Mouse (Mus musculus): Measurements from ENCODE around the gene Cyp2j13. TPM values are rescaled to one million over a fixed set of nuclear protein-coding genes. Genes with fewer than 3 reads are reported as not detected.
A peak's percentile ranks its signal among the peaks of the same experiment; 100 is the strongest.
"Not testable (repeated sequence)": the region's sequence is repeated elsewhere in the genome, so short reads cannot be mapped to it uniquely, and the experiment has no call there.

The Cyp2j13 gene
- total RNA-seq (2021): not detected

GRCm38 (mm10) chr4:96077261-96078125 lies at the start of gene Cyp2j13:
TSS of gene Cyp2j13 (minus strand) at chr4:96077546.
- DNase-seq: peak; percentile 34

DNA sequence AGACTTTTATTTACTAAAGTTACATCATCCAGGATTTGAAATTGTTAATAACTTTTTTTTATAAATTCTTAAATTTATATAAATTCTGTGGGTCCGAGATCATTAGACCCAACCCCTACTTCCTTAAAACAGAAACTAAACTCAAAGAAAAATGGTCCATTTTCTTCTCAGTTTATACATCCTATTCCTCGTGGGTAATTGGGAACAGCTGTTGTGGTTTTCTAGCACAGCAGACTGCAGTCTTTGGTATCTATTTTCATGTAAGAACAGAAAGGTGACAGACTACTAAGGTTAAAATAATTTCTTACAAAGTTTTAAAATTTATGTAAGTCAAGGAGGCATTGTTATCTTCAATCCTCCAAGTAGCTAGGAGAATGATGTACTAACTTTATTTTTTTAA lies 19.5 kb upstream of the Cyp2j13 start:
- no peak for DNase-seq

DNA sequence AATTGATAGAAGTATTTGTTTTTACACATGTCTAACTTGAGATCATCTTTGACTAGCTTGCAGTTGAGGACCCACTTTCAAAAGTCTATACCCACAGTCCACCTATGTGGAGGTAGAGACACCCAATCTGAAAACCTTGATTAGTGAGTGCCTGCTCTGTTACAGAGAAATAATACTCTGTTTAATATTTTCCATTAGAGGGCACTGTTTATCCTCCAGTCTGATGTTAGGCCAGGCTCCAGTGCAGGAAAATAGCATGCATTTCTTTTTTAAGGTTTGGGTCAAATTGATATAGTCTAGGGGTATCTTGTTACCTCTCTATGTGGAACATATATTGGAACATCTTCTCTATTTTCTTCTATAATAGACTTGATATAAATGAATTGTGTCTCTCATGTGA lies 14.5 kb upstream of the Cyp2j13 start:
- no peak for DNase-seq

DNA sequence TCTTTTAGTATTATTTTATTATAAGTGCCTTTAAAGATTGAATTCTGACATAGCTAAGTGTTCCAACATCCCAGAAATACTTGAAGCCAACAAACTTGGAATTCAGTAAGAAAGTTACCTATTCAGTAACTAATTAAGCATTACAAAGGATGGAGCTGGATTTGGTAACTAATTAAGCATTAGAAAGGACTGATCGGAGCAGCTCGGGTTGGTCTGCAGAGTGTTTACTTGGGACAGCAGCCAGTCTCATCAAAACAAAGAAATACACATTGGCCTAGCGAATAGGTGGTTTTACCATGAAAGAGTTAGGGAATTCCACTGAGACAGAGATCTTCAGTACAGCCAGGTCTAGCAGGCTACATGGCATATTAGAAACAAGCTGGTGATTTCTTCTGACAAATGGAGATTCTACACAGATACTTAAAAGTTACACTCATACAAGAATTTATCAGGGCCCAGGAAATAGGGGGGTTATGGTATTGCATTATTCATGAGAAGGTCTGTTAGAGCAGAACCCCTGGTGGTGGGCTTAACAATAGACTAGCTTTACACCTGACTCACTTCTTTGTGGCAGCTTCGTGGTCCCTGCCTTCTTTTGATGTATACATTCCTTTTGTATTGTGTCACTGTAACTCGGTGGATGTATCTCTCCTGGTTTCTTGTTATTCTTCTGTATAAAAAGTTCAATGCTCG lies 12.2 kb upstream of the Cyp2j13 start:
- not testable (repeated sequence) for DNase-seq

- no peak for DNase-seq
Observed at GRCm38 (mm10) chr4:96078308-96078707, 962 bp upstream of the Cyp2j13 start.

- DNase-seq: no peak
Observed at GRCm38 (mm10) chr4:96062045-96062444, 15.3 kb downstream of the Cyp2j13 start.

- no peak for DNase-seq
Observed at GRCm38 (mm10) chr4:96060106-96060505, 17.2 kb downstream of the Cyp2j13 start.

GRCm38 (mm10) chr4:96028412-96028811 lies 48.9 kb downstream of the Cyp2j13 start:
- DNase-seq: no peak

GRCm38 (mm10) chr4:96022803-96023202 lies 54.5 kb downstream of the Cyp2j13 start:
- DNase-seq: no peak

DNA sequence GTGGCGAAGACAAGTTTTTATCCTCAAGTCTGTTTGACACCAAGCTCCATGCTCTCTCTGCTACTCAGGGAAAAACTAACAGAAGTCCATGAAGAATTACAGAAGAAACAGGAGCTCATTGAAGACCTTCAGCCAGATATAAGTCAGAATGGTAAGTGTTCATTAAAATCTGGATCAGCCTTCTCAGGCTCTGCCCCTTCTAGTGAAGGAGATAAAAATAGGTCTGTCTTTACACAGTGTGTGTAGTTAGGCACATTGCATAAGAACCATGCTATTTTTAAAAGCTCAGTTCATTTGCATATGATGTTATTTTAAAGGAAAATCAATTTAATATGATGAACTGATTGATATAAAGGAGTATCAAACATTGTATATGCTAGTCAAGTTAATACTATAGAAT lies 60.5 kb downstream of the Cyp2j13 start:
- DNase-seq: no peak

DNA sequence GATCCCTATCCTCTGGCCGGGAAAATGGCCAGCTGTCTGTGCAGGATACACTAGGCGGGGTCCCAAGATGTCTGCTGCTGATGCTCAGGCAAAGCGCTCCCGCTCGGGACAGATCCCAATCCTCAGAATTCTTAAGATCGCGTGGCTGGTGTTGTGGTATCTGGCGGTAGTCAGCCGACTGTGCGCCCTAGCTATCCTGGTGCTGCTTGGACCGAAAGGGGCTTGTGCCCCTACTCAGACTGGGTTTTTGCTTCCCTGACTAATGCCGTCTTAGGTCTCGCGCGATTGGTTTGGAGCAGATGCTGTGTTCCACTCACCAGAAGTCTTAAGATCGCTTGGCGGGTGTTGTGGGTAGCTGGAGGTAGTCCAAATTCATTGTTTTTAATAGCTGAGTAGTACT lies 95.1 kb downstream of the Cyp2j13 start:
- not testable (repeated sequence) for DNase-seq

Other genes with a start within 250 kb of the Cyp2j13 start
- gene Hook1, start 110.3 kb downstream of the Cyp2j13 start, total RNA-seq (2021): 10 to 100 TPM in 1 of 2 experiments, 1 to 10 TPM in 1; 8.3 to 10.7 TPM
- not detected for gene Cyp2j12, start 63.6 kb upstream of the Cyp2j13 start, total RNA-seq (2021)
- gene Cyp2j7, start 159.1 kb upstream of the Cyp2j13 start, total RNA-seq (2021): not detected